Mouse (Mus musculus) forebrain, embryonic 15.5 days (tissue): ENCODE data around the gene Optc. TPM values are rescaled to one million over a fixed set of nuclear protein-coding genes. Genes with fewer than 3 reads are reported as not detected.
A peak's percentile ranks its signal among the peaks of the same experiment; 100 is the strongest.

Experiments used
- ATAC-seq: fragments of 200-750 bp; cut with Nextera tagmentation; replicated peaks from 2 replicates; pipeline ENCODE4 v1.8.0; 2017; ENCODE audit warnings: mild to moderate bottlenecking, moderate TSS enrichment, moderate library complexity
- H3K27ac ChIP-seq: fragments of 300-500 bp; sonication (generic); replicated peaks from 2 replicates; pipeline ENCODE4 v1.5.1; 2015; ENCODE audit warnings: mild to moderate bottlenecking, inconsistent platforms
- H3K27me3 ChIP-seq: fragments of 300-500 bp; sonication (generic); 2 replicates; pipeline ENCODE4 v1.6.1; 2015; ENCODE audit warnings: inconsistent platforms
- H3K36me3 ChIP-seq: fragments of 300-500 bp; sonication (generic); 2 replicates; pipeline ENCODE4 v1.6.1; 2015; ENCODE audit warnings: mild to moderate bottlenecking, inconsistent platforms
- H3K4me1 ChIP-seq: fragments of 300-500 bp; sonication (generic); 2 replicates; pipeline ENCODE4 v1.6.1; 2015; ENCODE audit warnings: inconsistent platforms
- H3K4me2 ChIP-seq: fragments of 300-500 bp; sonication (generic); replicated peaks from 2 replicates; pipeline ENCODE4 v1.6.1; 2015; ENCODE audit warnings: mild to moderate bottlenecking, inconsistent platforms
- H3K4me3 ChIP-seq: fragments of 300-500 bp; sonication (generic); 2 replicates; pipeline ENCODE4 v1.5.1; 2015; ENCODE audit warnings: mild to moderate bottlenecking, inconsistent platforms
- H3K9ac ChIP-seq: fragments of 300-500 bp; sonication (generic); replicated peaks from 2 replicates; pipeline ENCODE4 v1.6.1; 2015; ENCODE audit warnings: mild to moderate bottlenecking, inconsistent platforms
- H3K9me3 ChIP-seq: fragments of 300-500 bp; sonication (generic); 2 replicates; pipeline ENCODE4 v1.6.1; 2016; ENCODE audit warnings: inconsistent platforms
- WGBS: fragments of 180-500 bp; shearing (Covaris S2); methylation state at CpG from one replicate; pipeline ENCODE4 v1.1.7; 2015; ENCODE audit warnings: mixed read lengths; 5-methylcytosine and 5-hydroxymethylcytosine counted together
- polyA plus RNA-seq: library from polyadenylated mRNA; unstranded; fragments of >200 nt; fragmentation: Nextera tagmentation; extraction: Ambion mirVana; gene quantifications from 2 replicates; pipeline ENCODE4 v1.2.1, GENCODE M21; 2015

Optc gene
- polyA plus RNA-seq, 1 experiment from 2014 or later: 1.6 TPM

DNA sequence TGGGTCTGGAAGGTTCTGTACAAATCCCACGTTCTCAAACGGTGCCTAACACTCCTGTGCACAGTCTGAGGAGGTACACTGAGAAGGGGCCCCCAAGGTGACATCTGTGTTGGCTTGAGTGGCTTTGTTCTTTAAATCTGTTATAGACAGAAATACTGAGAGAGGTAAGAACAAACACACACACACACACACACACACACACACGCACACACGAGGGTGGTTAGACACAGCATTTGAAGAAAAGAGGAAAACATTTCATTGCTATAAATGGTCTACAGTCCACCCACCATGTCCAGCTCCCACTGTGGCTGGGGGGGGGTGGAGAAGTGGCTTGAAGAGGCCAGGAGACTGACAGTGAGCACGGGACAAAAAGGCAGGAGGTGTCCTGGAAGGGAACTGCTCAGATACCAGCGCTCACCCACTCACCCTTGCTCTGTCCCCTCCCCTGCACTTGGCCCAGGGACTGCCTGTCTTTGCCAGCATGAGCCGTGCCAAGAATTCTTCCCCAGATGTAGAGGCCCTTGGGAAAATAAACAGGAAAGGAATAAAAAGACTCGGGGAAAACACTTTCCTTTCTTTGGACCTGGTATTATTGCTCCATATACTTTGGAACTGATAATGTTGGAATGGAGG is 8.0 kb upstream of the Optc start:
- Histone ChIP-seq H3K27ac (no peak overlapping the region), H3K9ac (no peak overlapping the region), H3K4me3 (no peak overlapping the region), H3K9me3 (no peaks in the 10 kb centered on the region), H3K36me3 (no peaks in the 10 kb centered on the region), H3K4me2 (no peak overlapping the region), H3K27me3 (no peaks in the 10 kb centered on the region), H3K4me1 (peaks cover 27% of the 10 kb centered on the region)
- peak; percentile 57 for ATAC-seq
- 51% methylated on average over 8 of the region's 8 CpGs for WGBS

GRCm38 (mm10) chr1:133915115-133915514 is 7.3 kb upstream of the Optc start:
- Histone ChIP-seq H3K27me3 (no peaks in the 10 kb centered on the region), H3K4me2 (no peak overlapping the region), H3K4me1 (peaks cover 21% of the 10 kb centered on the region), H3K36me3 (no peaks in the 10 kb centered on the region), H3K9me3 (no peaks in the 10 kb centered on the region), H3K27ac (no peak overlapping the region), H3K9ac (no peak overlapping the region), H3K4me3 (no peak overlapping the region)
- ATAC-seq: no peak
- 89% methylated on average over 13 of the region's 13 CpGs for WGBS

DNA sequence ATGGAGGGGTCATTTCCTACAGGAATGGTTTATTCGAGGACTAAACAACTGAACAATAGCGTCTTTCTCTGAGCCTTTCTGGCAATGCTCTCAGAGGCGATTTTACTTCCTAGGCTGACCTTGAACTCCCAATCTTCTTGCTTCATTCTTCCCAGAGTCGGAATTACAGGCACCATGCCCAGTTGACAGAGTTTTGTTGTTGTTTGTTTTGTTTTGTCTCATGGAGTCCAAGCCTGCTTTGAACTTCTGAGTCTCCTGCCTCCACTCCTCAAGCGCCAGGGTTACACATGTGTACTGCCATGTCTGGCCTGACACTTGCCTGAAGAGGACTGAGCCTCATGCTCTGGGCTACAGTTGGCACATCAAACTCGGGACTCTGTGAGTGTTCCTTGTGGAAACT is 5.2 kb upstream of the Optc start:
- H3K9me3 ChIP-seq: no peaks in the 10 kb centered on the region
- H3K4me2 ChIP-seq: no peak overlapping the region
- no peaks in the 10 kb centered on the region for H3K27me3 ChIP-seq
- H3K36me3 ChIP-seq: no peaks in the 10 kb centered on the region
- 72% methylated on average over 6 of the region's 6 CpGs for WGBS
- no peak overlapping the region for H3K4me3 ChIP-seq
- H3K27ac ChIP-seq: no peak overlapping the region
- H3K9ac ChIP-seq: no peak overlapping the region
- peaks cover 29% of the 10 kb centered on the region for H3K4me1 ChIP-seq
- no peak for ATAC-seq

- Histone ChIP-seq H3K9me3 (no peaks in the 10 kb centered on the region), H3K27me3 (no peaks in the 10 kb centered on the region), H3K4me3 (no peak overlapping the region), H3K4me2 (no peak overlapping the region), H3K27ac (no peak overlapping the region), H3K36me3 (no peaks in the 10 kb centered on the region), H3K9ac (no peak overlapping the region), H3K4me1 (peaks cover 37% of the 10 kb centered on the region)
- no peak for ATAC-seq
- 25% methylated on average over 4 of the region's 4 CpGs for WGBS
Observed at GRCm38 (mm10) chr1:133911456-133911855, 3.7 kb upstream of the Optc start.

GRCm38 (mm10) chr1:133911008-133911407 is 3.2 kb upstream of the Optc start:
- Histone ChIP-seq H3K4me2 (no peak overlapping the region), H3K27ac (no peak overlapping the region), H3K27me3 (no peaks in the 10 kb centered on the region), H3K4me3 (no peak overlapping the region), H3K9me3 (no peaks in the 10 kb centered on the region), H3K4me1 (peaks cover 35% of the 10 kb centered on the region), H3K9ac (no peak overlapping the region), H3K36me3 (no peaks in the 10 kb centered on the region)
- ATAC-seq: no peak
- WGBS: 66% methylated on average over 4 of the region's 4 CpGs

GRCm38 (mm10) chr1:133910108-133910507 is 2.3 kb upstream of the Optc start:
- H3K9ac ChIP-seq: no peak overlapping the region
- H3K4me1 ChIP-seq: peaks cover 29% of the 10 kb centered on the region
- H3K27ac ChIP-seq: no peak overlapping the region
- ATAC-seq: no peak
- H3K9me3 ChIP-seq: no peaks in the 10 kb centered on the region
- 78% methylated on average over 7 of the region's 7 CpGs for WGBS
- no peaks in the 10 kb centered on the region for H3K36me3 ChIP-seq
- no peak overlapping the region for H3K4me2 ChIP-seq
- no peaks in the 10 kb centered on the region for H3K27me3 ChIP-seq
- no peak overlapping the region for H3K4me3 ChIP-seq

GRCm38 (mm10) chr1:133908659-133909575 is 1.1 kb upstream of the Optc start:
- Histone ChIP-seq H3K36me3 (no peaks in the 10 kb centered on the region), H3K4me3 (peak overlapping the region; percentile 36), H3K27ac (peak overlapping the region; percentile 78), H3K4me1 (peaks cover 29% of the 10 kb centered on the region), H3K4me2 (peak overlapping the region; percentile 64), H3K9ac (peak overlapping the region; percentile 53), H3K27me3 (no peaks in the 10 kb centered on the region), H3K9me3 (no peaks in the 10 kb centered on the region)
- ATAC-seq: peak; percentile 48
- 6% methylated on average over 27 of the region's 27 CpGs for WGBS

DNA sequence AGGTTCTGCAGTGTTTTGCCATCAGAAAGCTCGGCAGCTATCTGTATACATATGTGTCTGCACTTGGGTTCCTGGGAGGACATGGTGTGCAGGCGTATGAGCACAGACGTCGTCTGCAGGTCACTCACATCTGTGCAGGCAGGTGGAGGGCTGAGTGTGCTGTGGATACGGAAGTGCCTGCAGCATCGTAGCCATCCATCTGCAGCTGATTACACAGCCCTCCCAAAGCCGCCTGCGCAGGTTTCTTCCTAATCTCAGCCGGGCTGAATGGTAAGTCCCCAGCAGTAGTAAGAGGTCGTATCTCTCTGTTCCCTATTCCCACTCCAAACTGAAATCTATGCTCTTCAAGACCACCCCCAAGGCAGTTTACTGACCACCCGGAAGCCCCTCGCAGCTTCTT is 1.4 kb downstream of the Optc start:
- Histone ChIP-seq H3K4me3 (no peak overlapping the region), H3K9ac (no peak overlapping the region), H3K27ac (no peak overlapping the region), H3K4me2 (no peak overlapping the region), H3K27me3 (no peaks in the 10 kb centered on the region), H3K9me3 (no peaks in the 10 kb centered on the region), H3K36me3 (no peaks in the 10 kb centered on the region), H3K4me1 (peaks cover 29% of the 10 kb centered on the region)
- WGBS: 33% methylated on average over 12 of the region's 12 CpGs
- no peak for ATAC-seq

- H3K27me3 ChIP-seq: no peaks in the 10 kb centered on the region
- H3K36me3 ChIP-seq: no peaks in the 10 kb centered on the region
- no peak overlapping the region for H3K9ac ChIP-seq
- ATAC-seq: no peak
- no peak overlapping the region for H3K4me3 ChIP-seq
- no peaks in the 10 kb centered on the region for H3K9me3 ChIP-seq
- H3K4me1 ChIP-seq: no peaks in the 10 kb centered on the region
- H3K4me2 ChIP-seq: no peak overlapping the region
- WGBS: 77% methylated on average over 9 of the region's 9 CpGs
- H3K27ac ChIP-seq: no peak overlapping the region
Observed at GRCm38 (mm10) chr1:133900825-133901224, 7.0 kb downstream of the Optc start.

DNA sequence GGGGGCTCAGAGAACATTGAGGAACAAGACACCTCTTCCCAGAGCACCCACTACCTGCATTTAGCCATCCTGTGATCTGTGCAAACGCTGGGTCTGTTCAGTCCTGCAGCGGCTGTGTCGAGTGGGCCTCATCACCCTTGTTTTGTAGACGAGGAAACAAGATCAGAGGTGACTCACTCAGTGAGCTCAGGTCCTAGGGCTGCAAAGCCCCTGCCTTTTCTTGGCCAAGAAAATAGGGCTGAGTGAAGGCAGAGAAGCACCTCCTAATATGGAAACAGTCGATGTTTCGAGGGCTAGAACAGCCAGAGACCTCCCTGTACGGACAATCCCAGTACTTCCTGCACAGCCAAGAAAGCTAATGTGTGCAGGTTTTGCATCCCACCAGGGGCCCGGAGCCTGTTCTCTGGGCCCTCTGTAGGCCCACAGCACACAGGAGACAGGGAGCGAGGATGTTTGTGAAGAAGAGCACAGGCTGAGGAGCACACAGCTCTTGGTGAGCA is 8.7 kb downstream of the Optc start:
- WGBS: 81% methylated on average over 9 of the region's 9 CpGs
- no peaks in the 10 kb centered on the region for H3K4me1 ChIP-seq
- no peaks in the 10 kb centered on the region for H3K36me3 ChIP-seq
- H3K4me2 ChIP-seq: no peak overlapping the region
- no peaks in the 10 kb centered on the region for H3K9me3 ChIP-seq
- no peak overlapping the region for H3K4me3 ChIP-seq
- no peaks in the 10 kb centered on the region for H3K27me3 ChIP-seq
- ATAC-seq: no peak
- no peak overlapping the region for H3K27ac ChIP-seq
- H3K9ac ChIP-seq: no peak overlapping the region

DNA sequence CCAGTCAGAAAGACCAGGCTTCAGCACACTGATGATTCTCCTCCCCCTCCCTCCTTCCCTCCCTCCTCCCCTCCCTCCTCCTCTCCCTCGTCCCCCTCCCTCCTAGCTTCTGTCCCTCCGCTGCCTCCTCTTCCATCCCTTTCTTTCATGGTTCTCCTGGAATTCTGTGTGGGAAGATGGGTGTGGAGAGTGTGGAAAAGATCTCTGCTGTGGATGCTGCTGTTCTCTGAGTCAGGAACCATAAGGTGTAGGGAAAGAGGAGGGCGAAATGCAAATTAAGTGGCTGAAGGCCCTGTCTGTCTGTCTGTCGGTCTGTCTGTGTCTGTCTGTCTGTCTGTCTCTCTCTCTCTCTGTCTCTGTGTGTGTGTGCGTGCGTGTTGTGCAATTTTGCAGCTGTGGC is 10.5 kb downstream of the Optc start:
- no peak for ATAC-seq
- Histone ChIP-seq H3K4me2 (no peak overlapping the region), H3K27me3 (no peaks in the 10 kb centered on the region), H3K9ac (no peak overlapping the region), H3K27ac (no peak overlapping the region), H3K36me3 (no peaks in the 10 kb centered on the region), H3K4me1 (no peaks in the 10 kb centered on the region), H3K9me3 (no peaks in the 10 kb centered on the region), H3K4me3 (no peak overlapping the region)
- WGBS: 64% methylated on average over 6 of the region's 6 CpGs

DNA sequence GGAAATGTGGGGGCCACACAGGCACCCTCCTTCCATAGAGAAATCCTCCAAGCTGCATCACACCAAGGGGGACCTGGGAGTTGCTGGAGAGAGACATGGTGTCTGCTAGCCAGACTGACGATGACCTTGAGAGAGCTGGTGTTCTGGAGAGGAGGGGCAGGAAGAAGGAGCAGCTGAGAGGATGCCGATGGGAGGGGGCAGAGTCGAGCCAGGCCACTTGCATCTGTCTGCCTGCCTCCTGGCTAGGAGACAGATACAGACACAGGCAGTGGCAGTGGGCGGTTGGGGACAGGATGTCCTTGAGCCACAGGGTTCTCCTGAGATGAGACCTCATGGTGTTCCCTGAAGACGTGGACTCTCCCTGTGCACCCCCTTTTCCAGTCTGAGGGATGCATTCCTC is 16.3 kb downstream of the Optc start:
- H3K27ac ChIP-seq: no peak overlapping the region
- H3K36me3 ChIP-seq: no peaks in the 10 kb centered on the region
- H3K27me3 ChIP-seq: no peaks in the 10 kb centered on the region
- ATAC-seq: no peak
- H3K4me1 ChIP-seq: peaks cover 29% of the 10 kb centered on the region
- H3K4me2 ChIP-seq: no peak overlapping the region
- H3K4me3 ChIP-seq: no peak overlapping the region
- no peak overlapping the region for H3K9ac ChIP-seq
- no peaks in the 10 kb centered on the region for H3K9me3 ChIP-seq
- WGBS: 44% methylated on average over 5 of the region's 5 CpGs
